Mouse (Mus musculus): ENCODE results near the gene Gm20449. TPM values are rescaled to one million over a fixed set of nuclear protein-coding genes. Genes with fewer than 3 reads are reported as not detected.
A peak's percentile ranks its signal among the peaks of the same experiment; 100 is the strongest.

Gene Gm20449
- polyA plus RNA-seq, 1 experiment from 2014 or later, result not detected

- Histone ChIP-seq H3K27ac (peak within 1 kb of the TSS; percentile 69), H3K4me3 (peak within 1 kb of the TSS; percentile 70), H3K4me2 (peak within 1 kb of the TSS; percentile 65), H3K4me1 (0 out of 2 replicates have a peak, but pooled peaks cover 3% of the 10 kb centered on the region), H3K9ac (peak within 1 kb of the TSS; percentile 67), H3K27me3 (replicated peaks) (no peaks in the 10 kb centered on the region), H3K9me3 (replicated peaks) (no peaks in the 10 kb centered on the region), H3K36me3 (no peaks in the 10 kb centered on the region; the same call in 1 of the 2 replicates)
- under 1% methylated on average over 25 of the region's 25 CpGs for WGBS (ENCODE audit: insufficient replicate concordance)
- peak; percentile 99 for ATAC-seq
These were observed 105.9 kb downstream of the Gm20449 start, which contains the start of gene AI987944 for GRCm38 (mm10) chr7:41393048-41393971. TSS of gene AI987944 (minus strand) at chr7:41393379.

Other genes with a start within 250 kb of the Gm20449 start
- 6.2 and 6.7 TPM in 2 replicates for gene AI987944, start 106.0 kb downstream of the Gm20449 start, polyA plus RNA-seq (2016; fragmentation: Nextera tagmentation; extraction: Ambion mirVana)
- gene Vmn2r57, start 50.7 kb downstream of the Gm20449 start, polyA plus RNA-seq (2016; fragmentation: Nextera tagmentation; extraction: Ambion mirVana), result 0.07 and 0.08 TPM in 2 replicates
- gene AW146154, start 473 bp upstream of the Gm20449 start, polyA plus RNA-seq (2016; fragmentation: Nextera tagmentation; extraction: Ambion mirVana), result 4.1 and 4.5 TPM in 2 replicates
- 0.08 and 0.15 TPM in 2 replicates for gene Gm6871, start 74.2 kb upstream of the Gm20449 start, polyA plus RNA-seq (2016; fragmentation: Nextera tagmentation; extraction: Ambion mirVana)
- 7.7 and 9.0 TPM in 2 replicates for gene 2610021A01Rik, start 99.8 kb upstream of the Gm20449 start, polyA plus RNA-seq (2016; fragmentation: Nextera tagmentation; extraction: Ambion mirVana)
- gene Zfp788, start 133.8 kb upstream of the Gm20449 start, polyA plus RNA-seq (2016; fragmentation: Nextera tagmentation; extraction: Ambion mirVana), result 3.3 and 3.6 TPM in 2 replicates